Mouse (Mus musculus): ENCODE results near the gene Gm10638.

The Gm10638 gene

GRCm38 (mm10) chr8:86735446-86736111, 9.9 kb upstream of the Gm10638 start:
- DNase-seq (ENCODE audit: low spot score in 2 of 2): no peak

- no peak for DNase-seq (ENCODE audit: low spot score in 2 of 2)
Measured at GRCm38 (mm10) chr8:86740899-86741298, 4.6 kb upstream of the Gm10638 start.

DNA sequence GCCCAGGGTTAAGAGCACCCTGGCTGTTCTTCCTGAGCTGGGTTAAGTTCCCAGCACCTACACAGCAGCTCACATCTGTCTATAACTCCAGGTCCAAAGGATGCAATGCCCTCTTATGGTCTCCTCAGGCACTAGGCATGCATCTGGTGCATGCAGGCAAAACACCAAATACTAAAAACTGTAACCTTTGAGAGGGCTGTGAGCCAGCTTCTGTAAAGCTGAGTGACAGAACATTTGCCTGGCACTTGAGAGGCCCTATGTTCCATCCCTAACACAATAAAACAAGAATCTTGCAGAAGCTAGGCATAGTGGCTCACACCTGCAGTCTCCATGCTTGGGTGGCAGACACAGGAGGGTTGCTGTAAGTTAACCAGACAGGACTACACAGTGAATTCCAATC, 3.9 kb upstream of the Gm10638 start:
- no peak for DNase-seq (ENCODE audit: low spot score in 2 of 2)

DNA sequence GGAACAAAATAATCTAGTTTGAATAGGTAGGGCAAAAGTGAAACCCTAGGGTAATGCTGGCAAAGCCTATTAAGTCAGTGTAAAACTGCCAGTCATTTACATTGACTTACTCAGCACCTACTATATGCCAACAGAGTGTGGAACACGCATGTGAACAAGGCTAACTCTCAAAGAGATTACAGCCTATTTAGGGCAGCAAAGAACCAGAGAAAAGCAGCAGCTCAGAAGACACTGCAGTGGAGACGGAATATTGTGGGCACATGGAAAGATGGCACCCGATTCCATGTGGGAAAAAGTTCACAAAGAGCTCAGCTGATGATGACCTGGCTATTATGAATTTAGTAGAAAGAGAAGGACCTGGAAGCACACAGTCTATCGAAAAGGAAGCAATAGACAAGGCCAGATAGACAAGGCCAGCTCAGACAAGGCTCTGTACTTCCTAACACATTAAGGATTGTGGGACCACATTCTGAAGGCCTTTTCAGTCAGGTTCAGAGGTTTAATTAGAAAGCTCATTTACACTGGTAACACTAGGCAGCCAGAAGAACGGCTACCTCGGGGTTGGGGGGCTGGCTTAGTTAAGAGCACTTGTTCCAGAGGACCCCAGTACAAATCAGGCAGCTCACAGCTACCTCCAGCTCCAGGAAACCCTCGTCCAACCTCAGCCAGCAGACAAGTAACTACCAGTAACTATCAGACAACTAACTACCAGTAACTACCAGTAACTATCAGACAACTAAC, 2.7 kb upstream of the Gm10638 start:
- no peak for DNase-seq (ENCODE audit: low spot score in 2 of 2)

DNA sequence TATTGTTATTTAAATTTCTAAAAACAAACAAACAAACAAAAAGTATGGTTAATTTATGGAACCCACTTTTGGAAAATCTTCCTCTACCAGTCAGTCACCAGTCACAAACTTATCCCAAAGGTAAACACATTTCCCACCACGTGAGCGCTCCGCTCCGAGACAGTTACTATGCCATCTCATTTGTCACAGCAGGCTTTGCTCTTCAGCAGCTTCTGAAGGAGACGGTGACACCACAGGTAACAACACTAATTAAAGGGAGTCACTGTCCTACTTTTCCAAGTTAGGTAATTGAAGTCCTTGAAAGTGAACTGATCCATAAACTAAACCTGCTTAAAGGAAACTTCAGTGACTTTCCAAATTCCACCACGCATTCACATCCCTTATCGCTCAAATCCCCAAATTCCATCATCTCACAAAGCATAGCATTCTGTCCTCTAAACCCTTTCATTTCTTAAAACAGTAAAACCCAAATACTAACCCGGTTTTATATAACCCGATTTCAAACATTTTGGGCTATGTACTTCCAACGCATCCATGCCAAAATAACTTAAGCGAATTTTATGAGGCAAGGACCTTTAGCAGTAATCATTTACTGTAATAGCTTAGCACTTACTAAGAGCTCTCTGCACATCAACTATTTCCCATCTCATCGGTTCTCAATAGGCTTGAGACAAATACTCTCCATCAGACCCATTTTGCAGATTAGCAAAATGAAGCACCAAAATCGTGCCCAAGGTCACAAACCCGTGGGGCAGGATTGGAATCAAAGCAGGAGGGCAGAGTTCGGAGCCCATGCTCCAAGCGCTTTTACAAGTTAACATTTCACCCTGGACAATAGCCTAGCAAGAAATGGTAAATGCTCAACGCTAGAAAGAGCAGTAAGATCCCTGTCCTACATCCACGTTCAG, 932 bp upstream of the Gm10638 start:
- DNase-seq (ENCODE audit: low spot score in 2 of 2): no peak

DNA sequence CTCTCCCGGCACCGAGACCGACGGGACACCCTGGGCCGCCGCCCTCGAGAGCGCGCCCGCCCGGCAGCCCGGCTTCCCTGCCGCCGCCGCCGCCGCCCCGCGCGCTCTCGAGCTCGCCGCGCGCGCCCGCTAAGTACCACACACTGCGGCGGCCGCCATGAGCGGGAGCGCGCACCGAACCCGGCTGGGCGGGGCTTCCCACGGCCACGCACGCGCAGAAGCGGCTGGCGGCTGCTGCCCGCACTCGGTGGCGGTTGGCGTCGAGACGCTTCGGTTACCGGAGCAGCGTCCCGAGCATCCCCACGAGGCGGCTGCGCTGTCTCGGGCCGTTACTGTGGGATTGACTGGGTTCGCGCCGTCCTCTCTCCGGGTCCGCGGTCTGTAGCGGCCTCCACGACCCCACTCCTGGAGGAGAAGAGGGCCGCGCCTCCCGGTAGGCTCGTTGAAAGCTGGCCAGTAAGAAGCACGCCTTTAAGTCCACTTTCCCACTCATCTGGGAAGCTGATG, 489 bp downstream of the Gm10638 start:
- peak; percentile 93 to 95 for DNase-seq (ENCODE audit: low spot score in 2 of 2)

DNA sequence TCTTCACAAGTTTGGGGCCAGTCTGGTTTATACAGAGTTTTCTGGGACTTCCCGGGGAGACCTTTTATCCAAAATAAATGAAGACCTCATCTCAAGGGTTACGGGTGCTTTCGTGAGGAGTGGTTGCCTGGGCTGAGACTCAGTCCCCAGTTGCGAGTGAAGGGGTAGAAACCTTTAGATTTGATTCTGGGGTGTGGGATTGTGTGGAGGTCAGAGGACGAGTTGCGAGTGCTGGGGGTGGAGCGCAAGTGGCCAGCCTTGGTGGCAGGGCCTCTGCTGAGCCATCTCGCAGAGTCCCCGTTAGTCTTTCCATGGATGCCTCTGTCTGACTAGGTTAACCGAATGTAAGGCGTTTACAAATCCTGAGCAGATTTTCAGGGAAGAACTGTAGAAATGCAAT, 1.0 kb downstream of the Gm10638 start:
- no peak for DNase-seq (ENCODE audit: low spot score in 2 of 2)

GRCm38 (mm10) chr8:86749842-86750241, 4.3 kb downstream of the Gm10638 start:
- DNase-seq (ENCODE audit: low spot score in 2 of 2): no peak

DNA sequence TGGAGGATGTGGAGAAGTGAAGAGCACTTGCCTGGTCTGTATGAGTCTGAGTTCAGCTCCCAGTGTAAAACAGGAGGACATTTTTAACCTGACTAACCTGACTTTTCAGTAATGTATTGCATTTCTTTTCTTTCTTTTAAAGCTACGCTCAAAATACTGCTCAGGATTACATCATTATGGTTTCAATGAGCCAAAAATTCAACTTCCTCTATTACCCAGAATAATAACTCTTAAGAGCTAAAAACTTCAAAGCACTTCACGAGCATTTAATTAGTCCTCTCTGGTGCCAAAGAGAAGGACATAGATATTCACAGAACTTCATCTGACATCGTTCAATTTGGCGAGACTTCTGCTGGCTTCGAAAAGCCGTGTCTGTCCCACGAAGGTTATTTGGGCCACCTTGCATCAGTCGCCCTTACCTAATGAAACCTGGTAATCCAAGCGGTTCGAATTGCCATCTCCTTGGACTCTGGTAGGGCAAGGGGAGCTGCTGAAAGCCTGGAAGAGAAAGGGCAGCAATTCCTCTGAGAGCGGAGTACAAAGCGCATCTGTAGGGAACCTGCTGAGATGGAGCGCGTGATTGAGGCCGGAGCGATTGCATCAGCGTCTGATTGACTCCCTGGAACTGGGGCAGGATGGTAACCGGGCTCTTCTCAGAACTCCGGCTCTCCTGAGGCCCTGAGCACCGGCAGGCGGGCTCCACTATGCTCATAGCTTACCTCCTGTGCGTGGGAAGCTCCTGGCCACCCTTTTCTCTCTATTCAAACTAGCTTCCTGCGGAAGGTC, 11.6 kb downstream of the Gm10638 start:
- DNase-seq (ENCODE audit: low spot score in 2 of 2): peak in 1 of 2 experiments; percentile 62

DNA sequence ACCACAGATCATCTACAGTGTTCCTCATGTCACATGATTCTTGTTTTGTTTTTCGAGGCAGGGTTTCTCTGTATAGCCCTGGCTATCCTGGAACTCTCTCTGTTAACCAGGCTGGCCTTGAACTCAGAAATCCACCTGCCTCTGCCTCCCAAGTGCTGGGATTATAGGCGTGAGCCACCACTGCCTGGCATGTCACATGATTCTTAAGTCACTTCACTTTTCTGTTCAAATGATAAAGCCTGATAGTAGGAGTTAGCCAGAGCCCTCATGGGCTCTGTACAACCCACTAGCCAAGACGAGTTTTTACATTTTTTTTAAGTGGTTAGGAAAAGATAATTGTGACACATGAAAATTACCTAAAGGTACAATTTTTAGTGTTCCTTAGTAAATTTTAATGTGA, 13.2 kb downstream of the Gm10638 start:
- DNase-seq (ENCODE audit: low spot score in 2 of 2): no peak

- DNase-seq (ENCODE audit: low spot score in 2 of 2): no peak
Measured at GRCm38 (mm10) chr8:86759090-86759491, 13.6 kb downstream of the Gm10638 start.

DNA sequence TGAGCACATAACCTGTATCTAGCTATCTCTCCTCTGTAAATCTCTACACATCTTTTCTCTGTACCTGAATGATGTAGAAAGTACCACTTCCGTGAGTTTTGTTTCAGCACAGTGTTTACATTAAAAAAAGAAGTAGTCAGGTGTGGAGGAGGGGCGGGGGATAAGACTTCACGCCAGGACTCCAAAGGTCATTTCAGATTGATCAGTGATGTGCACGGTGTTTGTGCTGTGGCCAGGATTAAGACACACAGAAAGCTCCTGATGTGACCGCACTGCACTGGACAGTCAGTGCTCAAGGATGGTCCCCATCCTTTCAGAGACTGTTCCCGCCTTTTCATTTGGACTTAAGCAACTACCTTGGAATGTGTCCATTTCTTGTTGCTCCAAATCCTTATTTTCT, 15.2 kb downstream of the Gm10638 start:
- no peak for DNase-seq (ENCODE audit: low spot score in 2 of 2)

- DNase-seq (ENCODE audit: low spot score in 2 of 2): no peak
Measured at GRCm38 (mm10) chr8:86762806-86763205, 17.3 kb downstream of the Gm10638 start.

DNA sequence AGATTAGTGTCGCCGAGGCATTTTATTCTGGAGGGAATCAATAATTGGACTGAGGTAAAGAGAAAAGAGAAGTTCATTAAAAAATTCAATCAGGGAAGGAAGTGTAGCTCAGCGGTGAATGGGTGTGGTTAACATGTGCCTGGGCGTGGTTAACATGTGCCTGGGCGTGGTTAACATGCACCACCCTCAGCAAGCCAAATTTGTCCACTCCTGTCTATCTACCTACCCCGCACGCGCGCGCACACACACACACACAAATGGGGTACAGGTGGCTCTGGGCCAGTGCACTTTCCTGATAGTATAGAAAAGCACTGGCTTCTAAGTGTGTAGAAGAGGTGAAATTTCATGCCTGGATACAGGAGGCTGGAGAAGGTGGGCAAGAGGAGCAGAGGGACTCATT, 19.7 kb downstream of the Gm10638 start:
- DNase-seq (ENCODE audit: low spot score in 2 of 2): no peak

GRCm38 (mm10) chr8:86765669-86766068, 20.2 kb downstream of the Gm10638 start:
- no peak for DNase-seq (ENCODE audit: low spot score in 2 of 2)

DNA sequence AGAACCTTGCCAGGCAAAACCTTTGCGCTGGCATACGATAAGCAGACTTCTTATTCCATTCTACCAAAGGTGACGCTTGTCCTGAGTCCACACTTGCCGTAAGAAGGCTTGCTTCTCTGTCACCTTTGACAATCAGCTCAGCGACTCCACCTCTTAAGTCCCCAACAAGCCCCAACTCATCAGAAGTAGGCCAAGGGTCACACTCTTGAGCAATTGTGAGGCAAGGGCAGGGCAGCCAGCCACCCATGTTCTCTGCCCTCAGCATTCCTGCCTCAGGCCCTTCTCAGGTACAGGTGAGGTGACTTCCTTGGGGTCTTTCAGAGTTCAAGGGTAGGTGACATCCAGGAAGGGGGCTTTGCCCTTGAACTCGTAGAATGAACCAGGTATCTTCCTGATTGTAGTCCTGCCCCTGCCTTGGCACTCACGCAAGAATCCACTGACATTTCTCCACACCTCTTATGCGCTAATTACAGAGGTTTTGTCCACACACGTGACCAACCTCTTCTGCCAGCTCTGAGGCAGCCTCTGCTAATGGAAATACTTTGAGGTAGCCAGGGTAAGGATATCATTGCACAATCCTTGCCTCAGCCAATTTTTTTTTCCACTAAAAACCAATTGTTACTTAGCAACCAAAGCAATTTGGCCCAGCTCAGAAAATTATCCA, 21.2 kb downstream of the Gm10638 start:
- DNase-seq (ENCODE audit: low spot score in 2 of 2): peak; percentile 79 to 81

DNA sequence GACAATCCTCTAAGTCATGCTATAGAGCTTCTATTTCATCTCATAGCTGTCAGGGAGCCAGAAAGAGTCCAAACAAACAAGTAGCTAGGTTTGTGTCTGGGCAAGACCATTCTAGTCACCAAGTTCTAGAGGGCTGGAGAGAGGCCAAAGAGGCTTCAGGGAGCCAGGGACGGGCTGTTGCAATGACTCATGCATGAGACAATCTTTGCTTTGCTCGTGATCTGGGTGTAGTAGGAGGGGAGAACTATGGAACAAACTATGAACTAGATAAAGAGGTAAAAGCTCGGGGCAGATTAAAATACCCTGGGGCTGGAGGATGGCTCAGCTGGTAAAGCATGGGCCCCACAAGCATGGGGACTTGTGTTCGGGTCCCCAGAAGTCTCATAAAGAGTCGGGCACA, 23.0 kb downstream of the Gm10638 start:
- DNase-seq (ENCODE audit: low spot score in 2 of 2): peak; percentile 73 to 87

- DNase-seq (ENCODE audit: low spot score in 2 of 2): peak; percentile 60 to 69
Measured at GRCm38 (mm10) chr8:86769945-86770715, 24.6 kb downstream of the Gm10638 start.

DNA sequence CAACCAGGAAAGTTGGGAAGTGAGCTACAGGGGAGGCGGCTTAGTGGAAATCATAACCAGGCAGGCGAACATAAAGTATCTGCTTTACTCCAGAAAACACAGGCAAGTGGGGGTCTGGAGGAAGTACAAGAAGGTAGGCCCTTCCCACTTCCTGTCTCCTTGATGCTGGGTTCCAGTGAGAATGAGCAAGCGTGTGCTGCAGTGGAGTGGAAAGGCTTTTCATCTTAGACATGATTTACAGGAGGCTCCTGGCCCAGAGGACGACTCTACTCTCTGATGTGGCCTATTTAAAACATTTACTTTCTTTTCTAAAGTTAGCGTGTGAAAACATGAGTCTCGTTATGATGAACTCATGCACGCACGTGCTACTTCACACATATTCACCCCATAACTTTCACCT, 33.7 kb downstream of the Gm10638 start:
- DNase-seq (ENCODE audit: low spot score in 2 of 2): no peak

DNA sequence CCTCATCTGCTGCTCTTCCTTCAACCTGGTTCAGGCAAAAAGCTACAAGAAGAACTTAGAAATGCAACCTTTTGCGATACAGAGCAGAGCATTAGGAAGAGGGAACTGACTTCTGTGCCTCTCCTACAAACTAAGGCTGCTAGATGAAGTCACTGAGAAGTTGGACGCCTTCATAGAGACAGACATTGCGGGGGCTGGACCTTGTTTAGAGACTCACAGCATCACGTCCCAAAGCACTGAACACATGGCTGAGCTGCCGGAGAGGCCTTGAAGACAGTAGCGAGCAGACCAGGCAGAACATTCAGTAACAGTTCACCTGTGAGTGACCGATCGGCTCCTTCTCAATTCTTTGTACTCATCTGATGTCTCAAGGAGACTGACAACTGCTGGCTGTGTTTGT, 35.6 kb downstream of the Gm10638 start:
- DNase-seq (ENCODE audit: low spot score in 2 of 2): no peak
